ENCODE assay signal across 16 mouse cellular contexts in genomic region chr3:97590699-97591098, GRCm38 (mm10).
"Had no signal": no experiment of that assay in that cellular context is flagged by ENCODE, and none has a peak within 500 bp of the region (broad histone marks: within the 10 kb centered on the region; RNA-seq: fewer than 3 reads in every experiment).

No protein-coding gene starts in this region.

- ATAC-seq: intestine, postnatal 0 days had no signal

- H3K9me3 ChIP-seq: liver, embryonic 13.5 days; neural tube, embryonic 13.5 days had no signal

- DNase-seq: kidney, postnatal 25 days; layer of hippocampus, postnatal 36 days; liver, embryonic 13.5 days; lung, adult 2 months; lung, postnatal 14 days; lung, postnatal 4 days; midbrain, embryonic 14.5 days; right cerebral cortex, adult 18-20 months; right cerebral cortex, postnatal 14 days; thymus, adult 2 months; thymus, postnatal 14 days; thymus, postnatal 4 days had no signal

- H3K4me2 ChIP-seq: liver, embryonic 13.5 days; midbrain, embryonic 11.5 days; neural tube, embryonic 13.5 days had no signal

- H3K27ac ChIP-seq: left cerebral cortex, adult 2 months; liver, embryonic 13.5 days; neural tube, embryonic 13.5 days had no signal

- H3K4me1 ChIP-seq: liver, embryonic 13.5 days had no signal

- H3K4me3 ChIP-seq: left cerebral cortex, adult 2 months; liver, embryonic 13.5 days; neural tube, embryonic 13.5 days had no signal

- H3K36me3 ChIP-seq: neural tube, embryonic 13.5 days had no signal

- H3K9ac ChIP-seq: liver, embryonic 13.5 days; neural tube, embryonic 13.5 days had no signal

- H3K27me3 ChIP-seq: liver, embryonic 13.5 days; neural tube, embryonic 13.5 days had no signal
